Mouse (Mus musculus) ES-Bruce4 (cell line): ENCODE results near the gene Ifih1.

Experiments
- CTCF ChIP-seq: IDR thresholded peaks from one replicate; pipeline ENCODE4 v1.8.1; 2011; ENCODE audit warnings: low read depth, low read length
- POLR2A ChIP-seq: IDR thresholded peaks from one replicate; pipeline ENCODE4 v1.8.1; 2011; ENCODE audit warnings: low read length; ENCODE audit not compliant: insufficient read depth

GRCm38 (mm10) chr2:62549659-62550058 lies 96.4 kb downstream of the Ifih1 start:
- no peak for TF ChIP-seq POLR2A
- peak; percentile 28 for TF ChIP-seq CTCF
